Mouse (Mus musculus) frontal cortex, postnatal 36 days (tissue): ENCODE data around the gene Lancl3.
"Not testable (repeated sequence)": the region's sequence is repeated elsewhere in the genome, so short reads cannot be mapped to it uniquely, and the experiment has no call there.

Source experiments
- DNase-seq, 2 experiments: peaks; one replicate each; pipeline ENCODE4 v3.0.0; 2022; ENCODE audit warnings: low spot score in 2 of 2

The Lancl3 gene

GRCm38 (mm10) chrX:9259267-9259666, 59.6 kb downstream of the Lancl3 start:
- no peak for DNase-seq

GRCm38 (mm10) chrX:9271112-9271511, 71.4 kb downstream of the Lancl3 start:
- no peak for DNase-seq

- no peak for DNase-seq
These were observed 72.3 kb downstream of the Lancl3 start for GRCm38 (mm10) chrX:9271947-9272459.

- DNase-seq = peak; percentile 21 to 31
These were observed 73.0 kb downstream of the Lancl3 start, which contains the start of gene Xk for GRCm38 (mm10) chrX:9272460-9273361. TSS of gene Xk (plus strand) at chrX:9272756.

- no peak for DNase-seq
These were observed 73.8 kb downstream of the Lancl3 start for GRCm38 (mm10) chrX:9273377-9274002.

- DNase-seq = no peak
These were observed 74.6 kb downstream of the Lancl3 start for GRCm38 (mm10) chrX:9274321-9274720.

GRCm38 (mm10) chrX:9283464-9283863, 83.8 kb downstream of the Lancl3 start, which contains the start of gene H2al1m:
TSS of gene H2al1m (plus strand) at chrX:9283764.
- DNase-seq = not testable (repeated sequence)

- not testable (repeated sequence) for DNase-seq
These were observed 93.6 kb downstream of the Lancl3 start for GRCm38 (mm10) chrX:9293140-9293829.

- no peak for DNase-seq
These were observed 98.7 kb downstream of the Lancl3 start for GRCm38 (mm10) chrX:9298413-9298864.

GRCm38 (mm10) chrX:9302791-9303190, 103.1 kb downstream of the Lancl3 start:
- DNase-seq = no peak

- DNase-seq = no peak
These were observed 103.8 kb downstream of the Lancl3 start for GRCm38 (mm10) chrX:9303455-9303854.

GRCm38 (mm10) chrX:9316457-9316856, 116.8 kb downstream of the Lancl3 start:
- not testable (repeated sequence) for DNase-seq
